Mouse (Mus musculus): Measurements from ENCODE around the gene H13. TPM values are rescaled to one million over a fixed set of nuclear protein-coding genes. Genes with fewer than 3 reads are reported as not detected.

The H13 gene
- total and polyA plus RNA-seq, 2 experiments from 2014 or later, result 166 to 177 TPM

GRCm38 (mm10) chr2:152734501-152734900 is 65.2 kb downstream of the H13 start:
- H3K27ac ChIP-seq (ENCODE audit: low read depth, low read length), result peak overlapping the region; percentile 42
- ATAC-seq, result no peak
- 12% methylated on average over 10 of the region's 10 CpGs for WGBS
- H3K4me2 ChIP-seq (ENCODE audit: low read depth), result peak overlapping the region; percentile 84
- H3K4me1 ChIP-seq (ENCODE audit: insufficient read depth), result peaks cover 18% of the 10 kb centered on the region
- H3K9ac ChIP-seq, result peak overlapping the region; percentile 40; the same call in 1 of the 2 replicates
- H3K36me3 ChIP-seq (ENCODE audit: insufficient read depth), result no peaks in the 10 kb centered on the region
- H3K27me3 ChIP-seq (ENCODE audit: insufficient read depth, low read length), result 0 out of 2 replicates have a peak, but pooled peaks cover 9% of the 10 kb centered on the region
- no peak for TF ChIP-seq CTCF (IDR thresholded peaks at IDR 0.05; ENCODE audit: low read depth)
- DNase-seq, result no peak
- no peaks in the 10 kb centered on the region for H3K9me3 ChIP-seq (ENCODE audit: low read length)
- peak overlapping the region; percentile 47 for H3K4me3 ChIP-seq (ENCODE audit: low read depth, low read length)

GRCm38 (mm10) chr2:152734984-152735383 is 65.7 kb downstream of the H13 start:
- Histone ChIP-seq H3K9ac (peak overlapping the region; percentile 40; the same call in 1 of the 2 replicates), H3K4me2 (ENCODE audit: low read depth) (peak overlapping the region; percentile 84), H3K36me3 (ENCODE audit: insufficient read depth) (no peaks in the 10 kb centered on the region), H3K4me1 (ENCODE audit: insufficient read depth) (peaks cover 18% of the 10 kb centered on the region), H3K27me3 (ENCODE audit: insufficient read depth, low read length) (0 out of 2 replicates have a peak, but pooled peaks cover 9% of the 10 kb centered on the region), H3K4me3 (ENCODE audit: low read depth, low read length) (peak overlapping the region; percentile 47), H3K9me3 (ENCODE audit: low read length) (no peaks in the 10 kb centered on the region), H3K27ac (ENCODE audit: low read depth, low read length) (peak overlapping the region; percentile 74)
- under 1% methylated on average over 28 of the region's 28 CpGs for WGBS
- no peak for TF ChIP-seq CTCF (IDR thresholded peaks at IDR 0.05; ENCODE audit: low read depth)
- DNase-seq, result peak; percentile 95
- ATAC-seq, result peak; percentile 94

GRCm38 (mm10) chr2:152736090-152736601 is 66.9 kb downstream of the H13 start, which contains the start of gene Id1:
Gene Id1 (plus strand): TSS chr2:152736251.
- H3K36me3 ChIP-seq (ENCODE audit: insufficient read depth), result no peaks in the 10 kb centered on the region
- no peak for TF ChIP-seq CTCF (IDR thresholded peaks at IDR 0.05; ENCODE audit: low read depth)
- peaks cover 18% of the 10 kb centered on the region for H3K4me1 ChIP-seq (ENCODE audit: insufficient read depth)
- H3K4me2 ChIP-seq (ENCODE audit: low read depth), result peak within 1 kb of the TSS; percentile 84
- DNase-seq, result peak; percentile 74
- H3K27me3 ChIP-seq (ENCODE audit: insufficient read depth, low read length), result 0 out of 2 replicates have a peak, but pooled peaks cover 9% of the 10 kb centered on the region
- under 1% methylated on average over 28 of the region's 28 CpGs for WGBS
- H3K27ac ChIP-seq (ENCODE audit: low read depth, low read length), result peak within 1 kb of the TSS; percentile 74
- H3K9ac ChIP-seq, result peak within 1 kb of the TSS; percentile 57
- peak; percentile 72 for ATAC-seq
- peak within 1 kb of the TSS; percentile 47 for H3K4me3 ChIP-seq (ENCODE audit: low read depth, low read length)
- no peaks in the 10 kb centered on the region for H3K9me3 ChIP-seq (ENCODE audit: low read length)

- peak overlapping the region; percentile 47 for H3K4me3 ChIP-seq (ENCODE audit: low read depth, low read length)
- no peak for DNase-seq
- peak overlapping the region; percentile 57 for H3K27ac ChIP-seq (ENCODE audit: low read depth, low read length)
- no peak for TF ChIP-seq CTCF (IDR thresholded peaks at IDR 0.05; ENCODE audit: low read depth)
- under 1% methylated on average over 22 of the region's 22 CpGs for WGBS
- H3K9me3 ChIP-seq (ENCODE audit: low read length), result no peaks in the 10 kb centered on the region
- peak overlapping the region; percentile 57 for H3K9ac ChIP-seq
- ATAC-seq, result no peak
- peaks cover 18% of the 10 kb centered on the region for H3K4me1 ChIP-seq (ENCODE audit: insufficient read depth)
- H3K4me2 ChIP-seq (ENCODE audit: low read depth), result peak overlapping the region; percentile 84
- no peaks in the 10 kb centered on the region for H3K36me3 ChIP-seq (ENCODE audit: insufficient read depth)
- 0 out of 2 replicates have a peak, but pooled peaks cover 9% of the 10 kb centered on the region for H3K27me3 ChIP-seq (ENCODE audit: insufficient read depth, low read length)
These were observed 67.5 kb downstream of the H13 start for GRCm38 (mm10) chr2:152736748-152737147.

GRCm38 (mm10) chr2:152737306-152738221 is 68.3 kb downstream of the H13 start:
- H3K4me3 ChIP-seq (ENCODE audit: low read depth, low read length), result peak overlapping the region; percentile 47
- 0 out of 2 replicates have a peak overlapping the region, but pooled peaks have one; percentile 57 for H3K9ac ChIP-seq
- WGBS, result 31% methylated on average over 10 of the region's 10 CpGs
- no peaks in the 10 kb centered on the region for H3K9me3 ChIP-seq (ENCODE audit: low read length)
- H3K36me3 ChIP-seq (ENCODE audit: insufficient read depth), result no peaks in the 10 kb centered on the region
- TF ChIP-seq CTCF (IDR thresholded peaks at IDR 0.05; ENCODE audit: low read depth), result no peak
- no peak for DNase-seq
- H3K4me1 ChIP-seq (ENCODE audit: insufficient read depth), result peaks cover 18% of the 10 kb centered on the region
- no peak for ATAC-seq
- peak overlapping the region; percentile 84 for H3K4me2 ChIP-seq (ENCODE audit: low read depth)
- 0 out of 2 replicates have a peak, but pooled peaks cover 9% of the 10 kb centered on the region for H3K27me3 ChIP-seq (ENCODE audit: insufficient read depth, low read length)
- no peak overlapping the region; the same call in none of the 2 replicates for H3K27ac ChIP-seq (ENCODE audit: low read depth, low read length)

- Histone ChIP-seq H3K4me3 (ENCODE audit: low read depth, low read length) (peak overlapping the region; percentile 47; the same call in 1 of the 2 replicates), H3K36me3 (ENCODE audit: insufficient read depth) (no peaks in the 10 kb centered on the region), H3K27ac (ENCODE audit: low read depth, low read length) (peak overlapping the region; percentile 4; the same call in 1 of the 2 replicates), H3K4me2 (ENCODE audit: low read depth) (peak overlapping the region; percentile 84), H3K9ac (peak overlapping the region; percentile 10; the same call in 1 of the 2 replicates), H3K27me3 (ENCODE audit: insufficient read depth, low read length) (0 out of 2 replicates have a peak, but pooled peaks cover 9% of the 10 kb centered on the region), H3K4me1 (ENCODE audit: insufficient read depth) (peaks cover 18% of the 10 kb centered on the region), H3K9me3 (ENCODE audit: low read length) (no peaks in the 10 kb centered on the region)
- no peak for TF ChIP-seq CTCF (IDR thresholded peaks at IDR 0.05; ENCODE audit: low read depth)
- 67% methylated on average over 2 of the region's 2 CpGs for WGBS
- no peak for ATAC-seq
- DNase-seq, result no peak
These were observed 69.1 kb downstream of the H13 start for GRCm38 (mm10) chr2:152738341-152738740.
